Mouse (Mus musculus): ENCODE data around the gene Ktn1. TPM values are rescaled to one million over a fixed set of nuclear protein-coding genes. Genes with fewer than 3 reads are reported as not detected.

Ktn1 gene
- polyA plus RNA-seq, 1 experiment from 2014 or later: 69.0 TPM

GRCm38 (mm10) chr14:47728594-47728993, 80.3 kb downstream of the Ktn1 start:
- TF ChIP-seq CTCF (IDR thresholded peaks at IDR 0.05; ENCODE audit: low read depth): no peak
- Histone ChIP-seq H3K27me3 (ENCODE audit: insufficient read depth, low read length) (no peaks in the 10 kb centered on the region), H3K4me2 (ENCODE audit: low read length) (no peak overlapping the region), H3K4me1 (replicated peaks; ENCODE audit: insufficient read depth, low read length) (no peaks in the 10 kb centered on the region), H3K36me3 (ENCODE audit: insufficient read depth, low read length) (peaks cover 54% of the 10 kb centered on the region), H3K4me3 (replicated peaks; ENCODE audit: low read depth, low read length) (no peak overlapping the region), H3K27ac (no peak overlapping the region), H3K9me3 (replicated peaks; ENCODE audit: low read length) (no peaks in the 10 kb centered on the region), H3K9ac (ENCODE audit: low read depth, low read length) (no peak overlapping the region)
- ATAC-seq (replicated peaks; ENCODE audit: low FRiP score, low read depth) (no peak), DNase-seq (ENCODE audit: low spot score) (no peak)
- 88% methylated on average over 1 of the region's 1 CpGs for WGBS

- no peak for TF ChIP-seq CTCF (IDR thresholded peaks at IDR 0.05; ENCODE audit: low read depth)
- Histone ChIP-seq H3K9ac (ENCODE audit: low read depth, low read length) (no peak overlapping the region), H3K36me3 (ENCODE audit: insufficient read depth, low read length) (peaks cover 42% of the 10 kb centered on the region), H3K4me2 (ENCODE audit: low read length) (no peak overlapping the region), H3K9me3 (replicated peaks; ENCODE audit: low read length) (no peaks in the 10 kb centered on the region), H3K4me3 (replicated peaks; ENCODE audit: low read depth, low read length) (no peak overlapping the region), H3K27ac (no peak overlapping the region), H3K4me1 (replicated peaks; ENCODE audit: insufficient read depth, low read length) (no peaks in the 10 kb centered on the region), H3K27me3 (ENCODE audit: insufficient read depth, low read length) (no peaks in the 10 kb centered on the region)
- WGBS: 90% methylated on average over 12 of the region's 12 CpGs
- DNase-seq (ENCODE audit: low spot score) (no peak), ATAC-seq (replicated peaks; ENCODE audit: low FRiP score, low read depth) (no peak)
Observed at GRCm38 (mm10) chr14:47735354-47735753, 87.1 kb downstream of the Ktn1 start.

GRCm38 (mm10) chr14:47736471-47736870, 88.2 kb downstream of the Ktn1 start:
- H3K4me2 ChIP-seq (ENCODE audit: low read length): no peak overlapping the region
- no peaks in the 10 kb centered on the region for H3K9me3 ChIP-seq (replicated peaks; ENCODE audit: low read length)
- peaks cover 42% of the 10 kb centered on the region for H3K36me3 ChIP-seq (ENCODE audit: insufficient read depth, low read length)
- H3K27me3 ChIP-seq (ENCODE audit: insufficient read depth, low read length): no peaks in the 10 kb centered on the region
- no peak overlapping the region for H3K4me3 ChIP-seq (replicated peaks; ENCODE audit: low read depth, low read length)
- 92% methylated on average over 8 of the region's 8 CpGs for WGBS
- no peak for TF ChIP-seq CTCF (IDR thresholded peaks at IDR 0.05; ENCODE audit: low read depth)
- H3K4me1 ChIP-seq (replicated peaks; ENCODE audit: insufficient read depth, low read length): no peaks in the 10 kb centered on the region
- ATAC-seq (replicated peaks; ENCODE audit: low FRiP score, low read depth) (no peak), DNase-seq (ENCODE audit: low spot score) (no peak)
- H3K27ac ChIP-seq: no peak overlapping the region
- no peak overlapping the region for H3K9ac ChIP-seq (ENCODE audit: low read depth, low read length)

GRCm38 (mm10) chr14:47740316-47740996, 92.2 kb downstream of the Ktn1 start:
- WGBS: 89% methylated on average over 5 of the region's 5 CpGs
- Histone ChIP-seq H3K9me3 (replicated peaks; ENCODE audit: low read length) (no peaks in the 10 kb centered on the region), H3K4me1 (replicated peaks; ENCODE audit: insufficient read depth, low read length) (no peaks in the 10 kb centered on the region), H3K4me2 (ENCODE audit: low read length) (no peak overlapping the region), H3K36me3 (ENCODE audit: insufficient read depth, low read length) (peaks cover 15% of the 10 kb centered on the region; the same call in 1 of the 2 replicates), H3K4me3 (replicated peaks; ENCODE audit: low read depth, low read length) (no peak overlapping the region), H3K9ac (ENCODE audit: low read depth, low read length) (no peak overlapping the region), H3K27ac (no peak overlapping the region), H3K27me3 (ENCODE audit: insufficient read depth, low read length) (no peaks in the 10 kb centered on the region)
- DNase-seq (ENCODE audit: low spot score) (no peak), ATAC-seq (replicated peaks; ENCODE audit: low FRiP score, low read depth) (no peak)
- no peak for TF ChIP-seq CTCF (IDR thresholded peaks at IDR 0.05; ENCODE audit: low read depth)

GRCm38 (mm10) chr14:47741046-47741445, 92.8 kb downstream of the Ktn1 start:
- whole genome bisulfite sequencing: 88% methylated on average over 2 of the region's 2 CpGs
- H3K4me2 ChIP-seq (ENCODE audit: low read length): no peak overlapping the region
- DNase-seq (ENCODE audit: low spot score): no peak

GRCm38 (mm10) chr14:47742674-47743073, 94.4 kb downstream of the Ktn1 start:
- no peak; the same call in 1 of the 2 replicates for TF ChIP-seq CTCF (IDR thresholded peaks at IDR 0.05; ENCODE audit: low read depth)

More at GRCm38 (mm10) chr14:47741046-47741445, 92.8 kb downstream of the Ktn1 start:
- Histone ChIP-seq H3K4me3 (replicated peaks; ENCODE audit: low read depth, low read length) (no peak overlapping the region), H3K27ac (no peak overlapping the region), H3K27me3 (ENCODE audit: insufficient read depth, low read length) (no peaks in the 10 kb centered on the region), H3K36me3 (ENCODE audit: insufficient read depth, low read length) (peaks cover 11% of the 10 kb centered on the region; the same call in 1 of the 2 replicates), H3K4me1 (replicated peaks; ENCODE audit: insufficient read depth, low read length) (no peaks in the 10 kb centered on the region), H3K9ac (ENCODE audit: low read depth, low read length) (no peak overlapping the region), H3K9me3 (replicated peaks; ENCODE audit: low read length) (no peaks in the 10 kb centered on the region)
- no peak for ATAC-seq (replicated peaks; ENCODE audit: low FRiP score, low read depth)
- no peak for TF ChIP-seq CTCF (IDR thresholded peaks at IDR 0.05; ENCODE audit: low read depth)

More at GRCm38 (mm10) chr14:47742674-47743073, 94.4 kb downstream of the Ktn1 start:
- no peak for DNase-seq (ENCODE audit: low spot score)
- Histone ChIP-seq H3K9me3 (replicated peaks; ENCODE audit: low read length) (no peaks in the 10 kb centered on the region), H3K27me3 (ENCODE audit: insufficient read depth, low read length) (no peaks in the 10 kb centered on the region), H3K4me2 (ENCODE audit: low read length) (no peak overlapping the region), H3K4me1 (replicated peaks; ENCODE audit: insufficient read depth, low read length) (no peaks in the 10 kb centered on the region), H3K4me3 (replicated peaks; ENCODE audit: low read depth, low read length) (no peak overlapping the region), H3K27ac (no peak overlapping the region), H3K36me3 (ENCODE audit: insufficient read depth, low read length) (peaks cover 2% of the 10 kb centered on the region; the same call in 1 of the 2 replicates), H3K9ac (ENCODE audit: low read depth, low read length) (no peak overlapping the region)
- ATAC-seq (replicated peaks; ENCODE audit: low FRiP score, low read depth): no peak
- 91% methylated on average over 7 of the region's 7 CpGs for WGBS
